Mouse (Mus musculus) G1E (cell line): ENCODE measurements at regions not wholly inside any gene's neighbourhood (a gene's known extent, or its start where the extent isn't known, plus 50 kb on each side); places are given as distances from the start of the nearest gene placed in this dataset.

Experiments
- ATAC-seq: 2 replicates; pipeline ENCODE4 v1.8.0; 2016; ENCODE audit warnings: mild to moderate bottlenecking; ENCODE audit not compliant: insufficient number of reproducible peaks, poor library complexity, low FRiP score, severe bottlenecking; ENCODE audit errors: extremely low read depth
- DNase-seq: peaks from one replicate; pipeline ENCODE4 v3.0.0; 2012; ENCODE audit warnings: low spot score
- H3K27me3 ChIP-seq: 2 replicates; pipeline ENCODE4 v1.6.1; 2012; ENCODE audit warnings: mild to moderate bottlenecking, low read length, inconsistent platforms; ENCODE audit not compliant: insufficient read depth
- H3K36me3 ChIP-seq: replicated peaks from 2 replicates; pipeline ENCODE3; 2012; ENCODE audit warnings: mild to moderate bottlenecking, inconsistent platforms
- H3K4me1 ChIP-seq: 2 replicates; pipeline ENCODE4 v1.6.1; 2012; ENCODE audit warnings: low read depth, low read length, inconsistent platforms, mixed read lengths; ENCODE audit not compliant: insufficient read depth
- H3K4me3 ChIP-seq: 2 replicates; pipeline ENCODE4 v1.5.1; 2012; ENCODE audit warnings: low read depth, mild to moderate bottlenecking, inconsistent platforms, low read length, moderate library complexity, mixed read lengths
- H3K9me3 ChIP-seq: replicated peaks from 2 replicates; pipeline ENCODE4 v1.6.1; 2012; ENCODE audit warnings: inconsistent platforms
- CTCF ChIP-seq: IDR thresholded peaks from 2 replicates; pipeline ENCODE4 v1.5.1; 2012; ENCODE audit warnings: low read depth, low read length, inconsistent platforms, mixed read lengths
- GATA1 ChIP-seq: IDR thresholded peaks from 2 replicates; pipeline ENCODE4 v1.6.1; 2012; ENCODE audit warnings: borderline replicate concordance, low read length, inconsistent platforms, mixed read lengths
- GATA2 ChIP-seq: IDR thresholded peaks from 2 replicates; pipeline ENCODE4 v1.6.1; 2012; ENCODE audit warnings: low read depth, low read length, inconsistent platforms, borderline replicate concordance
- POLR2AphosphoS5 ChIP-seq: IDR thresholded peaks from 2 replicates; pipeline ENCODE4 v1.6.1; 2012; ENCODE audit warnings: low read depth, low read length, inconsistent platforms; ENCODE audit not compliant: insufficient replicate concordance
- TAL1 ChIP-seq: conservative IDR thresholded peaks from 2 replicates; pipeline ENCODE4 v1.6.1; 2012; ENCODE audit warnings: low read depth, low read length, inconsistent platforms, mixed read lengths

DNA sequence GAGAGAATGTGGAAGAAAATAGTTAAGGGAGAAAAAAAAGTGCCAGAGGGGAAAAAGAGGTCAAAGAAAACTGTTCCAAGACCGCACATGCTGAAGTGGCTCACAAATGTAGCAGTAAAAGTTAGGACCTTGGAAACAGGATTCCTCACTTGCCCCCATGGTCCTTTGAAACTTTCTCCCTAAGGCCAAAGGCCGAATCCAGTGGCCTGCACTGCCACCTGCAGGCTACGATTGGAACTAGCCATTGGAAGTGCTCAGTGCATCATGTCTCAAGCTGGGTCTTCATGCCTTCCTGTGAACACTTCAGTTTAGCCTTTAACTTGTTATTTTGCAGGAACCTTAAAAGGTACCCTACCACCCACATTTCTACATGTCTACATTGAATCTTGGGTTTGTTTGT lies 56.3 kb upstream of the Mctp2 start:
- DNase-seq (no peak), ATAC-seq (no peak)
- no peaks in the 10 kb centered on the region for H3K27me3 ChIP-seq
- no peaks in the 10 kb centered on the region for H3K4me1 ChIP-seq
- no peaks in the 10 kb centered on the region for H3K36me3 ChIP-seq
- no peak for TF ChIP-seq POLR2AphosphoS5
- TF ChIP-seq GATA1, result no peak
- no peak for TF ChIP-seq CTCF
- TF ChIP-seq GATA2, result no peak
- no peak for TF ChIP-seq TAL1
- H3K4me3 ChIP-seq, result no peak overlapping the region
- peaks cover 13% of the 10 kb centered on the region for H3K9me3 ChIP-seq

DNA sequence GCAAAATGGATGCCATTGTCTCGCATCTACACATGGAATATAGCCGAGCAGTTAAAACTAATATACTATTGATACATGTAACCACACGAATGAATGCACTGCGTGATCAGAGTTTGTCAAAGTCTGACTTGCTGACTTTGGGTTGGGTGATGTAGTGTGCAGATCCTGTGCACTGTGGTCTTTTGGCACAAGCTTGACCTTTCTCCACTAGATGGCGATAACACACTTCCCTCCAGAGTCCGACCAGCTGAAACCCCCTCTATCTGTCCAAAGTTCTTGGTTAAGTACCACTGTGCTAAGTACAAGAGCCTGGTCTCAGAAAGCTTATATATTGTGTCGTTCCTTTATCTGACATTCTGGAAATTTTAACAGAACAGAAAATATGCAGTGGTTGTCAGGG lies 84.9 kb upstream of the Mctp2 start:
- Histone ChIP-seq H3K4me1 (no peaks in the 10 kb centered on the region), H3K27me3 (no peaks in the 10 kb centered on the region), H3K36me3 (no peaks in the 10 kb centered on the region), H3K4me3 (no peak overlapping the region), H3K9me3 (peaks cover 12% of the 10 kb centered on the region)
- TF ChIP-seq TAL1, result no peak
- no peak for TF ChIP-seq CTCF
- TF ChIP-seq GATA2, result no peak
- no peak for TF ChIP-seq GATA1
- TF ChIP-seq POLR2AphosphoS5, result no peak
- no peak for DNase-seq
- no peak for ATAC-seq

GRCm38 (mm10) chr7:72400056-72400455 lies 93.6 kb upstream of the Mctp2 start:
- Histone ChIP-seq H3K36me3 (no peaks in the 10 kb centered on the region), H3K4me1 (no peaks in the 10 kb centered on the region), H3K9me3 (peaks cover 5% of the 10 kb centered on the region), H3K4me3 (no peak overlapping the region), H3K27me3 (no peaks in the 10 kb centered on the region)
- TF ChIP-seq POLR2AphosphoS5, result no peak
- TF ChIP-seq GATA1, result no peak
- TF ChIP-seq CTCF, result no peak
- no peak for TF ChIP-seq TAL1
- DNase-seq (no peak), ATAC-seq (no peak)

DNA sequence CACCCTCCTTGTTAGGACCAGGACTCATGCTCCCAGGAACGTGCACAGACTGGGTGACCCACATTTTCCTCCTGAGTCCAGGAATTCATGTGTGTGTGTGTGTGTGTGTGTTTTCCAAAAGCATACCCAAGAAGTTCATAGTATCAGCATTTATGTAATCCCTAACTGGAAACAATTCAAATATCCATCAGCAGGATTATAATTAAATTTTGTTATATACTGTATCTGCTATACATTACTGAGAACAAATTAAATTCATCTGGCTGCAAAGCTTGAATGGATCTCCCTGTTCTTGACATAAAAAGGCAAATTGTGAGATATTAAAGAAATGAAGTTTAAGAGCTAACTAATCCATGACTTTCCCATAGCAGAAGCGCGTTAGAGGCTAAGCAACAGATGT lies 99.7 kb upstream of the Mctp2 start:
- Histone ChIP-seq H3K27me3 (no peaks in the 10 kb centered on the region), H3K4me1 (no peaks in the 10 kb centered on the region), H3K4me3 (no peak overlapping the region), H3K36me3 (no peaks in the 10 kb centered on the region), H3K9me3 (0 out of 2 replicates have a peak, but pooled peaks cover 5% of the 10 kb centered on the region)
- DNase-seq, result no peak
- TF ChIP-seq CTCF (no peak), GATA2 (no peak), POLR2AphosphoS5 (no peak), TAL1 (no peak), GATA1 (no peak)
- ATAC-seq, result no peak

GRCm38 (mm10) chr7:72408409-72408986 lies 102.1 kb upstream of the Mctp2 start:
- DNase-seq (no peak), ATAC-seq (no peak)
- Histone ChIP-seq H3K9me3 (peaks cover 14% of the 10 kb centered on the region), H3K4me3 (no peak overlapping the region), H3K27me3 (no peaks in the 10 kb centered on the region), H3K36me3 (no peaks in the 10 kb centered on the region), H3K4me1 (no peaks in the 10 kb centered on the region)
- TF ChIP-seq GATA2 (no peak), GATA1 (no peak), CTCF (no peak), TAL1 (no peak), POLR2AphosphoS5 (no peak)

DNA sequence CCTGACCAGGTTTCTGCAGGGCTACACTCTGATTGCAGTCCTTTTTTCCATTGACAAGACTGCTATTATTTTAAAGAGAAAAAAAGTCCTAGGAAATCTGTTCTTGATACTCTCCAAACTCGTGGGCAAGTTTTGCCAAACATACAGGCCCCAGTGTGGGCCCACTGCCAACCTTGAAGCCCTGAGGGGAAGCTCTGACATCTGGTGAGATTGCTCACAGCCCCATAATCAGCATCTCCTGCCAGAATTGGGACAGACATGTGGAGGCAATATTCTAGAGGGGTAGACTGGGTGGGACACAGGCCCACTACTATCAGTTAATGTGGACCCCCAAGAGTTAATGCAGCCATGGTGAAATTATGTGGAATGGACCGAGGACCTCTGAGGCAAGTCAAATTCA lies 132.1 kb upstream of the Mctp2 start:
- Histone ChIP-seq H3K27me3 (no peaks in the 10 kb centered on the region), H3K36me3 (no peaks in the 10 kb centered on the region), H3K9me3 (peaks cover 15% of the 10 kb centered on the region), H3K4me1 (no peaks in the 10 kb centered on the region), H3K4me3 (no peak overlapping the region)
- no peak for DNase-seq
- ATAC-seq, result no peak
- TF ChIP-seq CTCF, result no peak
- no peak for TF ChIP-seq POLR2AphosphoS5
- TF ChIP-seq TAL1, result no peak
- no peak for TF ChIP-seq GATA1
- TF ChIP-seq GATA2, result no peak
